Mouse (Mus musculus) kidney, adult 9 months (tissue): ENCODE results near the gene Csmd2.
"Not testable (repeated sequence)": the region's sequence is repeated elsewhere in the genome, so short reads cannot be mapped to it uniquely, and the experiment has no call there.

ENCODE experiments used
- DNase-seq: peaks from one replicate; pipeline ENCODE4 v3.0.0; 2022

The Csmd2 gene

DNA sequence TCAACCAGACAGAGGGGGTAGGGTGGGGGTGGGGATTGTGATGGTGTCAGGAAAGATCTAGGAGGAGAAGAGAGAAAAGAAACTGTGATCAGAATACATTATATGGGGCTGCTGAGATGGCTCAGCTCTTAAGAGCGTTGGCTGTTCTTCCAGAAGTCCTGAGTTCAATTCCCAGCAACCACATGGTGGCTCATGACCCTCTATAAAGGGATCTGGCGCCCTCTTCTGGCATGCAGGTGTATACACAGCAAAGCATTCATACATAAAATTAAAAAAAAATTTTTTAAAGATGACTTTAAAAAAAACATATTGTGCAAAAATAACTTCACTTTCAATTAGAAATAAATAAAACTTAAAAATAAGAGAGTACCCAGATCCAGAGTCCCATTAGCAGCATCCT is 555.7 kb downstream of the Csmd2 start:
- peak; percentile 10 for DNase-seq

DNA sequence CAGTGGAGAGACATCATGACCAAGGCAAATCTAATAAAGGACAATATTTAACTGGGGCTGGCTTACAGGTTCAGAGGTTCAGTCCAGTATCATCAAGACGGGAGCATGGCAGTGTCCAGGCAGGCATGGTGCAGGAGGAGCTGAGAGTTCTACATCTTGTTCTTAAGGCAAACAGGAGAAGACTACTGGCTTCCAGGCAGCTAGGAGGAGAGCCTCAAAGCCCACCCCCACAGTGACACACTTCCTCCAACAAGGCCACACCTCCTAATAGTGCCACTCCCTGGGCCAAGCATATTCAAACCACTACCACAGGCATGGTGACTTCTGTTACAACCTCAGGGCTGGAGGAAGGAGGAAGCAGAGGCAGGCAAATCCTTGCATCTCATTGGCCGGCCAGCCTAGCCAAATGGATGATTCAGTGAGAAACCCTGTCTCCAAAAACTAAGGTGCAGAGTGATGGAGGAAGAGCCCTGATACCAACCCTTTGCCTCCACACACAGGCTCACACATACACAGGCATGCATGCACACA is 556.4 kb downstream of the Csmd2 start:
- DNase-seq, result not testable (repeated sequence)

GRCm38 (mm10) chr4:128550756-128551155 is 563.1 kb downstream of the Csmd2 start:
- no peak for DNase-seq

- DNase-seq, result no peak
Measured at GRCm38 (mm10) chr4:128554198-128554597, 566.5 kb downstream of the Csmd2 start.

DNA sequence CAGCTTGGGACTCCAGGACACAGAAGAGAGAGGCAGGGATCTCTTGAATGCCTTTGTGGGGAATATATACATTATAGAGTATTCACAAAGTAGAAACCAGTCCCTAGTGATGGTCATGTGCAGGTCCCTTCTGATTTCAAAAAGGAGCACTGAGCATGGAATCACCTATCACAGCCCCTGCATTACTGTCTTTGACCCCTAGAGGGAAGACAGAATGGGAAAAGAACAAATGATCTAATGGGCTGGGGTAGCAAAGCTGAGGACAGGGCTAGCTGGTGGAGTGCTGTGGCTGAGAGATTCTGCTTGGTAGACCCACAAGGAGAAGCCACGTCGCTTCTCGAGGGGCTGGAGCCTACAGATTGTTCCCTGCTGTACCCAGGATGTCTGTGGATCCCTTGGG is 572.7 kb downstream of the Csmd2 start:
- no peak for DNase-seq

DNA sequence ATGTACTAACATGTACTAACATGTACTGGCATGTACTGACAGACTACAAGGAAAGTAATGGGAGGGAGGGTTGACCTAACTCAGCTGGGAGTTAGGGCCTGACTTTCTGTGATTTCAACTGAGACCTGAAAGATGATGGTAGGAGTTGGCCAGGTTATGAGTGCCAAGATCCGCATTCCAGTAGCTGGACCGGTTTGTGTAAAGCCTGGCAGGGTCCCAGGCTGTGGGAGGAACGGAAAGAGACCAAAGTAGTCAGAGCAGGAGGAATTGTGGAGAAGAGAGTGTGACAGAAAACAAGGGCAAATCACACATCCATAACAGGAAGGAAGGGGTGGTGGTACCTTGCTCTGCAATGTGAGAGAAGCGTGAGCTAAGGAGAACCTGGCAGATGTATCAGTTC is 588.2 kb downstream of the Csmd2 start:
- peak; percentile 13 for DNase-seq

DNA sequence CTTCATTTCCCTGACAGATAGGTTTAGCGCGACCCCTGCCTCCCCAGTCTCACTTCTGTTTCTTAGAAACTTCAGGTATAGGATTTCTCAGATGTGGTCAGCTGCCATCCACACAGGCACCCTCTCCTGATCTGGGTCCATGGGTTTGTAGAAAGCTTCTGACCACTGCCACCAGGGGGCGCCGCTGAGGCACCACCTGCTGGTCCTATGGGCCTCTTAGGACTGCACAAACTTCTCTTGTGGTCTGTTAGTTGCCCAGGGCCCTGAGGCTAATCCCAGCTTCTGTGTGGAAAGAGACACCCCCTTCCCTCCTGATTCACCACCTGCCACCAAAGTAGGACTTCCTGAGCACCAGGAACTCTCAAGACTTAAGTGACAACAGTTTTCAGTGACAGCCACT is 591.5 kb downstream of the Csmd2 start:
- DNase-seq, result peak; percentile 36

GRCm38 (mm10) chr4:128593286-128593685 is 605.6 kb downstream of the Csmd2 start:
- no peak for DNase-seq

DNA sequence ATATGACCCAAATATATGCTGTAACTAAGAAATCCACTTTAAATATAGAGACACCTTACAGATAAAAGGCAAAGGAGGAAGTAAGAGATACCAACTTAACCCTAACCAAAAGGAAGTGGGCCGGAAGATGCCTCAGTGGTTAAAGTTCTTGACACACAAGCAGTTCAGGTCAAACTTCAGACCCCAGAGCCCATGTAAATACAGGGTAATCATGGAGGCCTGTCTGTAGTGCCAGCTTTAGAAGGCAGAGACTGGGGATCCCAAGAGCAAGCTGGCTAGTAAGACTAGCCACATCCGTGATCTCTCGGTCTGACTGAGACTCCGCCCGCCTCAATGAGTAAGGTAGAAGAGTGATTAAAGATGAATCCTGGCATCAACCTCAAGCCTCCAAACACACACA is 606.4 kb downstream of the Csmd2 start:
- DNase-seq, result no peak

DNA sequence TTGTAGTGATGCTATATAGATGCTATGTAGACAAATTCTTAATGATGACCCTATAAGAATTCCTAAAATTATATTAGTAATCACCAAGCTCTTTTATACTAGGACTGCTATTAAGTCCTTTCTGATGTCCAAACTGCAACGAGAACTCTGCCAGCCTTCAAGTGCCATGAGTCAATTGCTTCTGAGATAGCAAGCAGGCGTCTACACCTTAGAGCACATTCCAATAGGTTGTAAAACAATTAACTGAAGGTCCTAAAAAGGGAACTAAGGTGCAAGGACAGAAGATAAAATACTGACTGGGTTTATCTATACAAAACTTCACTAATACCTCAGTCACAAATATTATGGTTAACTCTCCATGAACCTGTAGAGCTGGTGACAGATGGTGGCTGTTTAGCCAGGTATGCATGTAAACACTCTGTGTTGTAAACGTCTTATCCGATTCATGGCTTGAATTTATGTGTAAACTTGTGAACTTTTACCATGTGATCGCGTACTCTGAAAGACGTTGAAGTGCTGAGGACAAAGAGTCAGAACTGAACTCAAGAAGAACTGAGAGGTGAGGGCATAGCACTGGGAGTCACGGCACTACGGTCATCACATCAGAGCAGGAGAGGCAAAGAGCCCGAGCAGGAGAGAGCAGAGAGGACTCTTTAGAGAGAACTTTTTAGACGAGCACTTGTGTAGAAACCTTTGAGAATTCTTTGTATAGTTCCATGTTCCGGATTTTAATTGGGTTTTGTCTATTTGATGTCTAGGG is 610.3 kb downstream of the Csmd2 start:
- no peak for DNase-seq

GRCm38 (mm10) chr4:128606586-128606985 is 618.9 kb downstream of the Csmd2 start:
- no peak for DNase-seq

DNA sequence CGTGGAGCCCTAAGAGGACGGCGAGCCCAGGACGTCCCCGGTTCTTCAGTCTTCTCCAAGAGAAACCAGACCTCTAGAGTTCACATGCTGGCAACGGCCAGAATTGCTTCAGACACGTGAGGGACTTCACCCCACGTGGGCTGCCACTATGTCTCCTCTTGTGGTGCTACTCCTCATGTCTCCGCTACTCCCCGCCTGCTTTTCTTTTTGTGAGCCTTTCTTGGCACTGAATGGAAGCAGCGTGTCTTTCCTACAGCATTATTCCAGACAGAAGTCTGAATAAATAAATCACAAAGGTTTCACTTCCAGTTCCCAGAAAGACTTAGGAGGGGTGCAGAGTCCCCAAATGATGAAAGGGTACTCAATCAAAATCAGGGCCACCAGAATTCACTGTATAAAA is 620.0 kb downstream of the Csmd2 start:
- no peak for DNase-seq

- DNase-seq, result no peak
Measured at GRCm38 (mm10) chr4:128609276-128609924, 621.7 kb downstream of the Csmd2 start.

DNA sequence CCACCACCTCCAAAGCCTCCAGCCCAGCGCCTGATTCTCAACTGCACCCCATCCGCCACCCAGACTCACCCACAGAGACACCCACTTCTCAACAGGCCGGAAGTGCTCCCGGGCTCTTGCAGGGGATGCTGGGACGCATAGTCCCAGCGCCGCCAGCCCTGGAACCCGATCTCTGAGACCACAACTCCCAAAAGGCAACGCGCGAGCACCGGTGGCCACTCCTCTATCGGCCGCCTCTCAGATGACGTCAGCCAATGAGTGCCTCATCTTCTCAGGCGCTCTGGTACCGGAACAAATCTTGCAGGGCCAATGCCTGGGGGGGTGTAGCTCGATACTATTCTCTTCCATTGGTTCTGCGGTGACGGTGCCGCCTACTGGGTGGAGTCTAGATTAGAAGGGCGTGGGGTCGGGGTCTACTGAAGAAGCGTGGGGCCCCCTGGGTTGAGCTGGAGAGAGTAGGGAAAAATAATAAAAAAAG is 622.3 kb downstream of the Csmd2 start, which contains the start of gene Zscan20:
Zscan20 (minus strand) TSS at position 174 of the 478 bp plus-strand sequence.
- DNase-seq, result peak; percentile 99

DNA sequence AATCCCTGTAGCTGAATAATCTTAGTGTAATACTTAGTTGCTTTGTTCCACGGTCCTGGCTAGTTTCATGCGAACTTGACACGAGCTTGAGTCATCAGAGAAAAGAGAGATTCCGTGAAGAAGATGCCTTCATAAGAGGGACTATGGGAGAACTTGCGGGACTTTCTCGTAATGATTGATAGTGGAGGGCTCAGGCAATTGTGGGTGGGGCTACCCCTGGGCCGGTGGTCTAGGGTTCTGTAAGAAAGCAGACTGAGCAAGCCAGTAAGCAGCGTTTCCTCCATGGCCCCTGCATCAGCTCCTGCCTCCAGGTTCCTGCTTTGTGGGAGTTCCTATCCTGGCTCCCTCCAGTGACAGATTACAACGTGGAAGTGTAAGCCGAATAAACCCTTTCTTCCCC is 623.0 kb downstream of the Csmd2 start:
- DNase-seq, result peak; percentile 30

- peak; percentile 29 for DNase-seq
Measured at GRCm38 (mm10) chr4:128611726-128612125, 624.1 kb downstream of the Csmd2 start.

GRCm38 (mm10) chr4:128613326-128613725 is 625.7 kb downstream of the Csmd2 start:
- DNase-seq, result peak; percentile 75

DNA sequence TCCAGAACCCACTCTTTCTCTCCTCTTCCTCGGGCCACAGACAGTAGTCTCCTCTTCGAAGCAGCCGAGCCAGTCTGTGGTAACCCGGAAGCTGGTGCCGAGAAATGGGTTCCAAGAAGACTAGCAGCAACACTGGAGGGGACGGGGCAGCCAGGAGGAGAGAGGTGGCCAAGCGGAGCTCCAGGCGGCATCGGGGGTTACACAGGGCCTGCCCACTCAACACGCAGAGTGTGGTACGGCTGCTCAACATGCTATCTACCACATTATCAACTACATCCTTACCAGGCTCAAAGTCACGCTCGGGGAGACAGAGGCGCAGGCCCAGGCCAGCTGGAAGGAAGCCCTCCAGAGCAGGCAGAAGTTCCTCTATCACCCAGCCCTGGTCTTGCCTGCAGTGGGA is 628.1 kb downstream of the Csmd2 start:
- DNase-seq, result no peak
